Mouse (Mus musculus) embryonic fibroblast, embryonic 13.5 days (primary cell): ENCODE measurements around the gene Hps4.

Source experiments
- CTCF ChIP-seq: IDR thresholded peaks from 2 replicates; pipeline ENCODE4 v1.5.1; 2011; ENCODE audit warnings: mild to moderate bottlenecking, control low read depth, low read length, moderate library complexity, borderline replicate concordance; ENCODE audit not compliant: insufficient read depth
- POLR2A ChIP-seq: IDR thresholded peaks from 2 replicates; pipeline ENCODE4 v1.6.1; 2011; ENCODE audit warnings: low read depth, mild to moderate bottlenecking, control low read depth, low read length, moderate library complexity

GRCm38 (mm10) chr5:112416673-112417072, 73.8 kb downstream of the Hps4 start:
- TF ChIP-seq POLR2A (no peak), CTCF (no peak)
